Mouse (Mus musculus) left cerebral cortex, postnatal 25 days (tissue): ENCODE measurements at regions not wholly inside any gene's neighbourhood (a gene's known extent, or its start where the extent isn't known, plus 50 kb on each side); places are given as distances from the start of the nearest gene placed in this dataset.

Source experiments
- DNase-seq, 2 experiments: peaks; one replicate each; pipeline ENCODE4 v3.0.0; 2022; ENCODE audit warnings: low spot score in 2 of 2, mixed read lengths in 1 of 2
- intact Hi-C: fragments of 180-260 bp; cut with DNase I; formaldehyde crosslinking; loops from one replicate; pipeline ENCODE4 v1.15.1; 2025

- intact Hi-C loops, result loop anchor here (5.0 kb wide), 1 partner anchor 103 kb away; no protein-coding TSS in a partner anchor
- DNase-seq, result peak in 1 of 2 experiments; percentile 52
Measured at GRCm38 (mm10) chr19:18444324-18444723, 187.3 kb downstream of the Ostf1 start.

- DNase-seq, result peak in 1 of 2 experiments; percentile 70
- intact Hi-C loops, result no loop called here
Measured at GRCm38 (mm10) chr19:18436351-18436750, 195.3 kb downstream of the Ostf1 start.

- intact Hi-C loops, result no loop called here
- no peak for DNase-seq
Measured at GRCm38 (mm10) chr19:18420381-18420785, 211.2 kb downstream of the Ostf1 start.

- intact Hi-C loops, result loop anchor here (5.0 kb wide), 1 partner anchor 231 kb away; no protein-coding TSS in a partner anchor
- peak in 1 of 2 experiments; percentile 79 for DNase-seq
Measured at GRCm38 (mm10) chr19:18418548-18418947, 213.1 kb downstream of the Ostf1 start.

GRCm38 (mm10) chr19:18377466-18378089, 254.0 kb downstream of the Ostf1 start:
- DNase-seq, result no peak
- intact Hi-C loops, result no loop called here

- DNase-seq, result peak in 1 of 2 experiments; percentile 18
- intact Hi-C loops, result no loop called here
Measured at GRCm38 (mm10) chr19:18368612-18369011, 263.0 kb downstream of the Ostf1 start.

GRCm38 (mm10) chr19:18353960-18354359, 277.7 kb downstream of the Ostf1 start:
- no peak for DNase-seq
- intact Hi-C loops, result no loop called here

- no peak for DNase-seq
- intact Hi-C loops, result no loop called here
Measured at GRCm38 (mm10) chr19:18345735-18346134, 285.9 kb downstream of the Ostf1 start.

GRCm38 (mm10) chr19:18343647-18344046, 288.0 kb downstream of the Ostf1 start:
- no peak for DNase-seq
- intact Hi-C loops, result no loop called here

GRCm38 (mm10) chr19:18343003-18343402, 288.6 kb downstream of the Ostf1 start:
- DNase-seq, result no peak
- intact Hi-C loops, result no loop called here

GRCm38 (mm10) chr19:18337819-18338555, 293.6 kb downstream of the Ostf1 start:
- intact Hi-C loops, result no loop called here
- DNase-seq, result no peak

- DNase-seq, result peak in 1 of 2 experiments; percentile 34
- intact Hi-C loops, result no loop called here
Measured at GRCm38 (mm10) chr19:18336637-18337036, 295.0 kb downstream of the Ostf1 start.

- intact Hi-C loops, result no loop called here
- DNase-seq, result peak in 1 of 2 experiments; percentile 3
Measured at GRCm38 (mm10) chr19:18334639-18335038, 297.0 kb downstream of the Ostf1 start.

- no peak for DNase-seq
- intact Hi-C loops, result no loop called here
Measured at GRCm38 (mm10) chr19:18331811-18332210, 299.8 kb downstream of the Ostf1 start.

- no peak for DNase-seq
- intact Hi-C loops, result no loop called here
Measured at GRCm38 (mm10) chr19:18329421-18329820, 302.2 kb downstream of the Ostf1 start.

- DNase-seq, result no peak
- intact Hi-C loops, result no loop called here
Measured at GRCm38 (mm10) chr19:18318391-18318944, 313.2 kb downstream of the Ostf1 start.

- intact Hi-C loops, result no loop called here
Measured at GRCm38 (mm10) chr19:18273415-18273814, 358.2 kb downstream of the Ostf1 start.

GRCm38 (mm10) chr19:18255074-18255684, 376.4 kb downstream of the Ostf1 start:
- no peak for DNase-seq
- intact Hi-C loops, result no loop called here

More at GRCm38 (mm10) chr19:18273415-18273814, 358.2 kb downstream of the Ostf1 start:
- DNase-seq, result no peak

- intact Hi-C loops, result no loop called here
- DNase-seq, result no peak
Measured at GRCm38 (mm10) chr19:18253333-18253732, 378.3 kb downstream of the Ostf1 start.
